Mouse (Mus musculus) spleen, adult 12 weeks (tissue): ENCODE measurements around the gene Ergic1.

Source experiments
- DNase-seq: peaks from one replicate; pipeline ENCODE4 v3.0.0; 2022; ENCODE audit warnings: low spot score

The Ergic1 gene

DNA sequence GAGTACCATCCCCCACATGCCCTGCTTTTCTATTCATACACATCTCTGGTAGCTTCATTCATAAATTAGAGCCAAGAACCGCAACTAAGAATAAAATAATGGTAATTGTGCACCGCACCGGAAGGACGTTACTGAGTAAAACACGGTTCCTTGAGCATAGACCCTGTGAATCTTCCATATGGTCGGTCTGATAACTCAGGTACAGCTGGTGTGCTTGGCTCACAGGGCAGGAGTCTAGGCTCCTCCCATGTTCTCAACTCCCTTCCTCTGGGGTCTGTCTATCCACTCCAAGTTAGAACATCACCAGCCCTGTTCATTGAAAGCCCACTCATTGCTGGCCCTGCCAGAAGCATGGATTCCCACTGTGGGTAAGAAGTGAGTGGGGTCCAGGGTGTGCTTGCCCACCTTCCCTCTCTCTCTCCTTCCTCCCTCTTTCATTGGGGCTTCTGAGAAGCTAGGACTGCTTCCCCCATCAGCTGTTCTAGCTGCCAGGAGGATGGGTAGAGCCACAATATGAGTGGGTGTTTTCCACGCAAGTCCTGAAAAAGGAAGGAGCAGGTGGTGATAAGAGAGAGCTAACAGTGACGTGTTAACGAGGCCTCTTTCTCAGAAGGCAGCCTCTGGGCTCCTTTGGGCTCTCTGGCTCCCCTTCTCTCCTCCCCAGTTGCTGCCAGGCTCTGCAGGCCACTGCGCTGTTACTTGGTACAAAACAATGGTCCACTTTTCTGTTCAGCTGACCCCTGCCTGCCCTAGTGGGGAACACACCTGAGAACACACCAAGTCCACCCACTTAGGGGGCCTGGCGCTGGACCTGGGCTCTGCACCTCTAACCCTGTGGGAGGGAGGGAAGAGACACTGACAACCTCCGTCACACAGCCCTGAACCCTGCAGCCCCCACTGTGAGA, 14.7 kb downstream of the Ergic1 start:
- DNase-seq: no peak

DNA sequence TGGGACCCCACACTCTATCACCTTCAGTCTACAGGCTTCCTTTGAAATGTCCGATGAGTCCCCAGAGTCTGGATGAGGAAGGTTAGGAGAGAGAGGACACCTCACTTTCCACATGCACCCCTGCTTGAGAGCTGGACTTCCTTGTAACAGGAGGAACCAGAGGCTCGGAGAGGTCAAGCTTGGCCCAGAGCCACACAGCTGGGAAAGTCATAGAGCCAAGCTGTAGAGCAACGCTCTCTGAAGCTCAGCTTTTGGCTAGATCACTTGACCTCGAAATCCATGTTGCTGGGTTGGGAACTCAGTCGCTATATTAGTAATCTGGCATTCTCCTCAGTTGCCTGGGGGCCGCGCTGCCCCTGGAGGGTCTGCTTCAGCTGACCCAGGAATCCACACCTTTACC, 15.5 kb downstream of the Ergic1 start:
- no peak for DNase-seq

DNA sequence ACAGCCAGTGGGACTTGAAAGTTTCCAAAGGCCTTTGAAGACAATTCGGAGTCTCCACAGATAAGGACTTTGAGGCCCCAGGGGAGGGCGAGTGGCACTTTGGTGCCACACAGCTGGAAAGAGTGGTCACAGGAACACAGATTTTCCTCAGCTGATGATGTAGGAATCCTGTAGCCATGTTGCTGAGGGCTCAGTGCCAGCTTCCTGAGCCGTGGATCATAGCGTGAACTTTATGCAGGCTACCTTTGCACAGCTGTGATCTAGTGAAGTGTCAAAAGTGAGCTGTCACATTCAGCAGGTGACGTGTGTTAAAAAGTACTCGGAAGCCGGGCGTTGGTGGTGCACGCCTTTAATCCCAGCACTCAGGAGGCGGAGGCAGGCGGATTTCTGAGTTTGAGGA, 16.0 kb downstream of the Ergic1 start:
- no peak for DNase-seq

DNA sequence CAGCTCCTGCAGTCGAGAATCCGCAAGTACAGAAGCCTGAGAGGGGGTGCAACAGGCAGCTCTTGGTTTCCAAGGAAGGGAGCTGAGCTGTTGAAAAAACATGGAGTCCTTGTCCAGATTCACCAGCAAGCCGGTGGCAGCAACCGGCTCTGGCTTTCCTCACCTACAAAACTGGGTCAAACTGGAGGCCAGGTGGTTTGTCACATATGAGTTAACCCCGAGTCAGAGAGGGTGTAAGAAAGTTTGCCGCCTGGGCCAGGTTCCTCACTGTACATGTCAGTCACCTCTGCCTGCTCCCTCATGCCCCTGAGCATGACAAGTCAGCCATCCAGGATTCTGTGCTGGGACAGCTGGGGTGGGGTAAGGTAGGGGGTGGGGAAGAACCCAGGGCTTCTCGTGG, 16.9 kb downstream of the Ergic1 start:
- no peak for DNase-seq

DNA sequence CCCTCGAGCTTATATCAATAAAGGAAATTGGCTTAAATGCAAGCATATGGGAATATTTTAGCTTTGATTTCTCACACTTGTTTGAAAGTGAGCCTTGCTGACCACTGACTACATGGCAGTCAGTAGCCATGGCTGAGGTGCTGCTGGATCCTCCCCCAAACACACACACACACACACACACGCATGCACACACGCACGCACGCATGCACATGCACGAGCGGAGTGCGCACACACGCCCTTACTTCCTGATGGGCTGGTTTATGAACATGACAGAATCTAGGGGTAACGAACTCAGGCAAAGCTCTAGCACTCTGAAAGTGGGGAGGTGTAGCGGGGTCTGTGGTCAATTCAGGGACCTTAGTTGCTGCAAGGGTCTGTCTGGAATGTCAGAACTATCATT, 17.5 kb downstream of the Ergic1 start:
- no peak for DNase-seq

DNA sequence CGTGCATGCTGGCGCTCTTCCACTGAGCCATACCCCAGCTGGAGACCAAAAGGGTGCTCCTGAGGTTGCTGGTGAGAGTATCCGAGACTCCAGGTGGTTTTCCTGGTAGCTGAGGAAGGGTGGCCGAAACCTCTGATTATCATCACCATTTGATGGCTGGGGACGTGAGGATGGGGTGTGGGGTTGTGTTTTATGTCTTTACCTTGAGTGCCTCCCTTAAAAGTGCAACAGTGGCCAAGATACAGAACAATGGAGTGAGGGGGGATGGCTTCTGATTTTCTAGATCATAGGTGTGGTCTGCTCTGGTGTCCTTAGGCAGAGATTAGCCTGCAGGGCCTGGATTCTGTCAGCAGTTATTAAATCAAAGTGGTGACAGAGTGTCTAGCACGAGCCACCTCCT, 18.1 kb downstream of the Ergic1 start:
- no peak for DNase-seq

DNA sequence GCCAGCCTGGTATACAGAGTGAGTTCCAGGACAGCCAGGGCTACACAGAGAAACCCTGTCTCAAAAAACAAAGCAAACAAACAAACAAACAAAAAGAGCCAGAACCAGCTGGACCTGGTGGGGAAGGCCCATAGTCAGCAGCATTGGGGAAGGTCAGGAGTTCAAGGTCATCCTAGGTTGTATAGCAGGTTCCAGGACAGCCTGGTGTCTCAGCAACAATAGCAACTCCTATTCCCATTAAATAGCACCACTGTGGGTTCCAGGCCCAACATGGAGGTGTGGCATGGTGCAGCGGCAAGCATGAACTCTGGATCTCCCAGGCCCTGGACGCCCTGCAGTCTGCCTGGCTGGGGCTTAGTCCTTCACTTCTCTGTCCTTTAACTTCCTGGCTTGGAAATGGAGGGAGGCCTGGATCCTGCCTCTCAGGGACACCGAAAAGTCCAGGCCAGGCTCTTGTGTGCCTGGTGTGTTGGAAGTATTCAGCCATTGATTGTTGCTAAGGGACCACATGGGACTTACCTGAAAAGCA, 19.6 kb downstream of the Ergic1 start:
- no peak for DNase-seq

DNA sequence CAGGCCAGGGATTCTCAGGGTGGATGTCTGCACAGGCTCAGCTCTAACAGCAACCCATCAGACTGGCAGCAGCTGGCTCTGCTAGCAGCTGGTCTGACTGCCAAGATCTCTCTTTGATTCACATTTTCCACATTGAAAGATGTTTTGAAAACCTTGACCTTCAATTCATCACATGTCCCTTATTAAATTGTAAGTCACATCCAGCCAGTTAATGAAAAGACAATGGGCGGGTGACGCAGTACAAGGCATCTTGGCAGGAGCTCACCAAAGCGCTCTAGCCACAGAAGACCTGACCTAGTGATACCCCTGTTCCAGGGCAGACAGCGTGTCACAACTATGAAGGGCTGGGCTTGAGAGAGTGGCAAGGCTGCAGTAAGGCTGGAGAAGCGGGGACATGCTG, 21.0 kb downstream of the Ergic1 start:
- DNase-seq: no peak

DNA sequence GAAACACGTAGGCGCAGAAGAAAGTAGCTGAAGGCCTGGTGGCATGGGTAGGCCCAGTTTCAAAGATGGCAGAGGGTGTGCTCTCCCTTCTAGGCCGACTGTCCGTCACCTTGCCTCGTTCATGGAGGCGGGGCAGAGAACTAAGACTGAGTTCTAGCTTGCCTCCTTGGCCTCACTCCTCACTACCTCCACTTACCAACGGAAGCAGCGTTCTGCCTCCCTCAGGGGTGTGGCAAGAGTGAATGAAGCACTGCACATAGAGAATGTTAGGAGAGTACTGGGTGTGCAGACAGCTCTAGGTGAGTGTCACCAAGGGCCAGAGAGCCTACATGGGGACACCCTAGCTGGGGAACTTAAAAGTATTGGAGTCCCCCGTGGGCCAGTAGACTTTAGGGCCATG, 21.8 kb downstream of the Ergic1 start:
- no peak for DNase-seq

DNA sequence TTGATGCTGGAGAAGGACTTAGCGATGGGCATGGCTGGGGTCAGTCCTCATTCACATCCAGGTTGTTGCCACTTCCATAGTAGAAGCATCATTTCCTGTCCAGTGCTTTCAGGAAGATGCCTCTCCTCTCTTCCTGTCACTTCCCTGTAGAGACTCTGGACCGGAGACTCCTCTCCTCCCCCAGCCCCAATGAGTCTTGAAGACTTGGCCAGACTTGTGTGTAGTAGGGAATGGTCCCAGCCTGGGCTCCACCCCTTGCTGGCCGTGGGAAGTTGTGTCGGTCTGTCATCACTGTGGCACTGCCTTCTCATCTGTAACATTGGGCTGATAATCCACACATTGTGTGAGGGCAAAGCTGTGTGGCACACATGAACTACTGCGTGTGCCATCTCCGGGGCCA, 22.3 kb downstream of the Ergic1 start:
- no peak for DNase-seq

DNA sequence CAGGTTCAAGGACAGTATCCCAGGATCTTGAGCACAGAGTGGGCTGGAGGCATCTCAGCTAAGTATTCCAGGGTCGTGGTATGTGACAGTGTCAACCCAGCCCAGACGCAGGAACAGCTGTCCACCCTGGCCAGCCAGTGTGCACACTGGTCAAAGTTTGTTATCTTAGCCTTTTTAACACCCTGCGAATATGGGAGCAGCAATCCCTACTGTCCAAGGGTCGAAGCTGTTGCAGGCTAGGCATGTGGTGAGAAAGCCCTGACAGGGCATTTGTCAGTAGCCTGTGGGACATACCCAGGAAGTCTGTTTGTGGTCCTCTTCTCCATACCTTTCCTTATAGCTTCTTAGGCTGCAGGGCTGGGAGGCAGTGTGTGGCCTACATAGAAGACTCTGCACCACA, 22.8 kb downstream of the Ergic1 start:
- DNase-seq: no peak

DNA sequence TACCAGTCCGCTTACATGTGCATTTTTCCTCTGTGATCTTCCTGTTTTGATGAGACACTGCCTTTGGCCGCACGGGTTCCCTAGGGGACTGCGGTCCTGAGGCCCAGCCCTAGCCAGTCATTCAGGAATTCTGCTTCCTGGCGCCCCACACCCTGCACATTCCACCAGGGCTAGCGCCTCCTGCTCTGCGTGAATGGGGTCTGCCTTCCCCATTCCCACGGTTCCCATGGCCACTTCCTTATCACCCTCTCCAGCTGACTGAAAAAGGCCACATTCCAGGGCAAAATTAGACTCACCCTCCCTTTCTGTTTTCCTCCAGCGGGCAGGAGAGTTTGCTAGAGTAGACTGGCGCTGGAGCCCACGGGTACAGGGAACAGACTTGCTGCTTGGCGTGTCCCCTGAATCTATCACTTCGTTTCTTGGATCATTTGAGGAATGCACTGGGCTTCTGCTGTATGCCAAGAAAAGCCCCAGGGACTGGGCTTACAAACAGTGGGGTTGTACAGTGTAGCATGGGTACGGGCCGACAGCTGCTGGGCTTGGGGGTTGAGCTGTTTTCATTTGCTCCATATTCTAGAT, 23.4 kb downstream of the Ergic1 start:
- no peak for DNase-seq

DNA sequence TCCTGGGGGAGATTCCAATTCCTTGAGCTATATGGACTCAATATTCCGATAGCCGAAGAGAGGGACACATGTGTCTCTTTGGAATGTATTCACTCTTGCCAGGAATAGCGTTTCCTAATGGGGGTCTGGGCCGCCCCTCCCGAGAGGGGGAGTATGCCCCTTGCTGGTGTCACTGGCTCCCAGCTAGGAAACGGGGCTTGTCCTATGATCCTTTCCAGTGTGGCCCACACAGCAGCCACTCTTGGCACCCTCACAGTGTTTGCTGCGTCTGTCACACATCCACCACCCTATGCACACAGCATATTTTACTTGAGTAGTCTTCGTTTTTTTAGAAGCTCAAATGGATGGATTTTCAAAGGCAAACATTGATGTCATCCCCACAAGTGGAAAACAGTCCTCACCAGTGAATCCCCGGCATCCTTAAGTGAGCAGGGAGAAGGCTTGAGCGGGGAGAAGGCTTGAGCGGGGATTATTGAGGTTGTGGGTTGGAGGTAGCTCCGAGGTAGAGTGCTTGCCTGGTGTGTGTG, 26.7 kb downstream of the Ergic1 start:
- DNase-seq: no peak

DNA sequence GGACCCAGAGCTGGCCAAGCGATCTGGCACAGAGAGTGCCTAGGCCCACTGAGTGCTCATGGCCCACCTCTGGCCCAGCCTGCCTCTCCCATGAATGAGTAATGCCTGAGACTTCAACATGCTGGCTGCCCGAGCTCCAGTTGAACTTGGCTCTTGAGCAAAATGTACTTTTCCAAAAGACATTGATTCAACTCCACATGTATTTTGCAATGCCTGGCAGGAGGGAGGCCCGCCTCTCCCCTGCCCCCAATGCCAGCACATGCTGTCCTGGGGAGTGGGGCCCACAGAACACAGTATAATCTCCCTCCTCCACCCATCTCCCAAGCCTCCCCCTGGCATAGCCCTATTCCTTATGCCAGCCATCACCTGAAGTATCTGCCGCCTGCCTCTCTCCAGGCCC, 31.2 kb downstream of the Ergic1 start:
- no peak for DNase-seq

DNA sequence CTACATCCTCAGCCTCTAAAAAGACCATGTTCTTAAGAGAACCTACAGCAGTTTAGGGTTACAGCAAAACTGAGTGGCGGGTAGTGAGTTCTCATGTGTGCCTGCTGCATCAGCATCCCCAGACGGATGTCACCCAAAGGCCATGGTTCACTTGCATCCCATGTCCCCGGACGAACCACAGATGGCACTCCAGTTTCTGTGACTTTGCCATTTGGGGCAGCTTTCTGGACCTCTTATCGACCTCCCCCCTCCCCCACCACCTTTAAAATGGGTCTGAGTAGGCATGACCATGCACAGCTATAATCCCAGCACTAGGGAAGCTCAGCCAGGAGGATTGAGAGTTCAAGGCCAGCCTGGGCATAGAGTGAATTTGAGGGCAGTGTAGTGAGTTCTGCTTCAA, 31.9 kb downstream of the Ergic1 start:
- DNase-seq: no peak

DNA sequence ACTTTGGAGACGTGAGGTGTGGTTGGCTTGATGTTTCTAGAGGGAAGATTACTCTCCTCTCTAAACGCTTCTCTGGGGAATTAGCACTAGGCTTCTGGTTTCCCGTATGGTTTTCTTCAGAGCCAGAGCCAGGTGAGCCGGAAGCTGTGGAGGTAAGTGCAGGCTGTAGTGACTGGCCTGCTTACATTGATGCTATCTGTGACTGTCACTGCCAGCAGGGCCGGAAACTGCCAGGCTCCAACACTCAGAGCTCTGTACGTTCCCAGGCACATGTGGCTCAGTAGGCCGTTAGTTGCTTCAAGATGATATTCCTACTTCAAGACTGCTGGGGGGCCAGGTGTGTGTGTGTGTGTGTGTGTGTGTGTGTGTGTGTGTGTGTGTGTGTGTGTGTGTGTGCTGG, 32.9 kb downstream of the Ergic1 start:
- DNase-seq: no peak

DNA sequence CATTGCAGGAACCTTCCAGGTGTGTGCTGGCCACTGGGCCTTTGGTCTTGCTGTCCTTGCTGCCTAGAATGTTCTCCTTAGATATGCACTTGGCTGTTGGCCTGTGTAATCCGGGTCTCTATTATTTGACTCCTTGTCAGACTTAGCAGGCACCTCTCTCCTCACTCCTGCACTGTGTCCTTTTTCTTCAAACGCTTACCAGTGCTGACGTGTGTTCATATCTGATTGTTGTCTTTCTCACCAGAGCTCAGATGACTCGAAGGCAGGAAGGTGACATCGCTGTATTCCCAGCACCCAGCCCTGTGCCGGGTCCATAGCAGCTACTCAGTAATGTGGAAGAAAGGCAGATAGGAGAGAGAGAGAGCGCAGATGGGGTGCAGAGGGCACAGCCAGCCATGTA, 33.7 kb downstream of the Ergic1 start:
- DNase-seq: no peak

DNA sequence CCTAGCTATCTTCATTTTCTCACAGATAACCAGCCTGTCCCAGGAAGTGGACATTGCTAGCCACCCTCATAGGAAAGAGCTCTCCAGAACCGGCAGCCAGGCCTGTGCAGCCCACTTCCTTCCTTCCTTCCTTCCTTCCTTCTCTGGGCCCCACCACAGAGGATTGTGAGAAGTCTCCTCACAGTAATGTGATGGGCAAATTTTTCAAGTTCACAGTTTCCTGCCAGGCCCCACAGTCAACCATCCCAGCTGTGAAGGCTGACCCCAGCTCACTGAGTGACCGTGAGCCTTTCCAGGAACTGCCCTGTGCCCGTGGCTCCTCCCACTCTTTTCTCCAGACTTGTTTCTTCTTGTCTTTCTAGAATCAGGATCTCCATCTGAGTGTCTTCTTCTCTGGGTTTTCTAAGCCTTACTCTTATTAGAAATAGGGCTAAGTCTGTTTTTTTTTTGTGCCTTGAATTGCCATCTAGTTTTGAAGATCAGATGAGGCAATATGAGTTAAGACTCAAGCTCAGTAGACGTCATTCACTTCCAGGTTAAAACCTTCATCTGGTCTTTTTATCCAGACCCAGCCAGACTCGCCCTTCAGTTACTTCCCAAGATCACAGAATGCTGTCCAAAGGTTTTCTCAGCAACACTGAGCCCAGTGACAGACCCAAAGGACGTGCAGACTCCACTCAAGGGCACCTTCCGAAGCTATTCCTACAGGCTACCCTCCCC, 34.3 kb downstream of the Ergic1 start:
- no peak for DNase-seq

DNA sequence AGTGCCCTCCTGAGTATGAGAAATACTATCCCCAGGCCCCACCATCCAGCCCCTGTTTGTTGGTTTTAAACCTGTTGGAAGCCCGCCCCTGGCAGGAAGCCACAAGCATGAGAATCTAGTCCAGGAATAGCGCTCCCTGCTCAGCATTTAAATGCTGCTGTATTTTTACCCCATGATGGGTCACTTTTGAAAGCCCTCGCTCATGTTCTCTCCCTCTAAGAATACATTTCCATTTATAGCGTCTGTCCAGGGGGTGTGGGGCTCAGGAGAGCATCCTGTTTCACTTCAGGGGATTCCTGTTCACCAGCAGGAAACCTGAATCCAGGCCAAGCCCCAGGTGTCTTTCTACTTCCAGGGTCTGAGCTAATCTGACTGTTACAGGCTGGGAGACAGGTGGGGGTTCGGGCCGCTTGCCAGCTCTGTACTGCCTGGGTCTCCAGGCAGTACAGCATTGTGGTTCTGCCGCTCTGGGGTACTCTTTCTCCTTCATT, 34.9 kb downstream of the Ergic1 start:
- no peak for DNase-seq

DNA sequence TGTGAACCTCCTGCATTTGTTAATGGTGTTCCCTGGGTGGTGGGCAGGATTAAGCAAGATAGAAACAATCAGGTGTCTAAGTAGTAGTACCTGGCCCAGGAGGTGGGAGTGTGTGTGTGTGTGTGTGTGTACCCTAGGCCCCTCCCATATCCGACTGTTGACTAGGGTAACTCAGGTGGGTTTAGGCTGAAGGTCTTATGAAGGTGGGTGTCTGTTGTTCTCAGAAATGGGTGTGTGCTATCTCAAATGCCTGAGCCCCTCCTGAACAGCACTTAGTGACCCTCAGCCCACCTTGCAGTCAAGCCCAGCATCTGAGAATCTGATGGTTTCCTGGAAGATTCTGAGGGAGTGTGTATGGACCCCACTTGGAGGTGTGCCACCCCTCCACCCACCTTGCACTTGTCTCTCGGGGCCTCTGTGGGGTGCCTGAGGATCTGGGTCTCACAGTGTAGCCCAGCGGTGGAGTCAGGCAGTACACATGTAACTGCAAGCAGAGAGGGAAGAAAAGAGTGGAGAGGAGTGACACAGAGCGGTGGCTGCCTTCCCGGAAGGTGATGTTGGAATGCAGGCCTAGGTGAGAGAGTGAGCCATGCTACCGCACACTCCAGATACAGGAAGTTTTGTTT, 35.7 kb downstream of the Ergic1 start:
- no peak for DNase-seq

DNA sequence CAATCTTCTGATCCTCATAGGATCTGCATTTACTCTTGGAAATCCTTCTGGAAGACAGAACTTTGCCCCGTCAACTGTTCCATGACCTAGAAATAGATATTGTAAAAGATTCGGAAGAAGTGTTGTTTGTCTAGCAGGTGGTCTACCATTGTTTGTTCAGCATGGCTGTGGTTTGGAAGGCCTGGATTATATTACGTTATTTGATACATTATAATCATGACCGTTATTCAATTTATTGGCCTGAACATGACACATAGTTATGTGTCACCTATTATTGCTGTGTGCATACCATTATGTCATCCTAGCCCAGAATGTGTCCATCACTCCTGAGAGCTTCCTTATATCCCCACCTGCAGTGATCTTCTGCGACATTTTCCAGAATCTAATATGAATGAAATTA, 37.6 kb downstream of the Ergic1 start:
- DNase-seq: no peak

DNA sequence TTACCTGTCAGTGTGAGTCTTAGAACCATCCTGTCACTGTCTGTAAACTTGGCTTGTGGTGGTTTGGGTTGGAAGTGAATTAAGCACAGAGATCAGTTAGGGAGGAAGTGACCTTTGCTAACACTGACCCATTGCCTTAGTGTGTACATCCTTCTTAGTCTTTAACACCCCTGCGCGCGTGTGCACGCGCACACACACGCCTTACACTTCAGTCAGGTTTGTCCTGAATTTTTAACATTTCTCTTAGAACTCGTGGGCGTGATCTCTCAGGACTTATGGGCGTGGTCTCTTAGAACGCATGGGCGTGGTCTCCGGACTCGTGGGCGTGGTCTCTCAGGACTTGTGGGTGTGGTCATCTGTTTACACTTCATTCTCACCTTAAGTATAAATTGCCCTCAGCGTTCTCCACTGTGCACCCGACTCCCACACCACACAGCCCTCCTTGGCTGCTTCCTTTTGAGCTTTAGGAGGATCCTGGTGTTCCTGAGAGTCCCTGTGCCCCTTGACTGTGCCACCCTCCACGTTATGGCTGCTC, 39.7 kb downstream of the Ergic1 start:
- peak; percentile 49 for DNase-seq
